Mouse (Mus musculus) G1E (cell line): ENCODE results near the gene 1110004F10Rik. TPM values are rescaled to one million over a fixed set of nuclear protein-coding genes. Genes with fewer than 3 reads are reported as not detected.
A peak's percentile ranks its signal among the peaks of the same experiment; 100 is the strongest.
"Not testable (repeated sequence)": the region's sequence is repeated elsewhere in the genome, so short reads cannot be mapped to it uniquely, and the experiment has no call there.

ENCODE experiments used
- ATAC-seq: 2 replicates; pipeline ENCODE4 v1.8.0; 2016; ENCODE audit warnings: mild to moderate bottlenecking; ENCODE audit not compliant: insufficient number of reproducible peaks, poor library complexity, low FRiP score, severe bottlenecking; ENCODE audit errors: extremely low read depth
- DNase-seq: peaks from one replicate; pipeline ENCODE4 v3.0.0; 2012; ENCODE audit warnings: low spot score
- H3K27me3 ChIP-seq: 2 replicates; pipeline ENCODE4 v1.6.1; 2012; ENCODE audit warnings: mild to moderate bottlenecking, low read length, inconsistent platforms; ENCODE audit not compliant: insufficient read depth
- H3K36me3 ChIP-seq: replicated peaks from 2 replicates; pipeline ENCODE3; 2012; ENCODE audit warnings: mild to moderate bottlenecking, inconsistent platforms
- H3K4me1 ChIP-seq: 2 replicates; pipeline ENCODE4 v1.6.1; 2012; ENCODE audit warnings: low read depth, low read length, inconsistent platforms, mixed read lengths; ENCODE audit not compliant: insufficient read depth
- H3K4me3 ChIP-seq: 2 replicates; pipeline ENCODE4 v1.5.1; 2012; ENCODE audit warnings: low read depth, mild to moderate bottlenecking, inconsistent platforms, low read length, moderate library complexity, mixed read lengths
- H3K9me3 ChIP-seq: replicated peaks from 2 replicates; pipeline ENCODE4 v1.6.1; 2012; ENCODE audit warnings: inconsistent platforms
- CTCF ChIP-seq: IDR thresholded peaks from 2 replicates; pipeline ENCODE4 v1.5.1; 2012; ENCODE audit warnings: low read depth, low read length, inconsistent platforms, mixed read lengths
- GATA1 ChIP-seq: IDR thresholded peaks from 2 replicates; pipeline ENCODE4 v1.6.1; 2012; ENCODE audit warnings: borderline replicate concordance, low read length, inconsistent platforms, mixed read lengths
- GATA2 ChIP-seq: IDR thresholded peaks from 2 replicates; pipeline ENCODE4 v1.6.1; 2012; ENCODE audit warnings: low read depth, low read length, inconsistent platforms, borderline replicate concordance
- POLR2AphosphoS5 ChIP-seq: IDR thresholded peaks from 2 replicates; pipeline ENCODE4 v1.6.1; 2012; ENCODE audit warnings: low read depth, low read length, inconsistent platforms; ENCODE audit not compliant: insufficient replicate concordance
- TAL1 ChIP-seq: conservative IDR thresholded peaks from 2 replicates; pipeline ENCODE4 v1.6.1; 2012; ENCODE audit warnings: low read depth, low read length, inconsistent platforms, mixed read lengths
- polyA plus RNA-seq: library from polyadenylated mRNA; stranded (reverse); fragments of >175 nt; gene quantifications from 2 replicates; pipeline ENCODE4 v1.2.3, GENCODE M21; 2012
- total RNA-seq, 2 experiments: library from RNA; stranded (forward) in 1 of 2; stranded (reverse) in 1 of 2; fragments of 200-1000 nt in 1 of 2; fragments of >200 nt in 1 of 2; fragmentation: Nextera tagmentation in 1 of 2; gene quantifications; 2 replicates each; pipeline ENCODE4 v1.2.3; 2014 to 2017

Gene 1110004F10Rik
- total and polyA plus RNA-seq, 3 experiments, result 74.2 to 262 (median 122) TPM

DNA sequence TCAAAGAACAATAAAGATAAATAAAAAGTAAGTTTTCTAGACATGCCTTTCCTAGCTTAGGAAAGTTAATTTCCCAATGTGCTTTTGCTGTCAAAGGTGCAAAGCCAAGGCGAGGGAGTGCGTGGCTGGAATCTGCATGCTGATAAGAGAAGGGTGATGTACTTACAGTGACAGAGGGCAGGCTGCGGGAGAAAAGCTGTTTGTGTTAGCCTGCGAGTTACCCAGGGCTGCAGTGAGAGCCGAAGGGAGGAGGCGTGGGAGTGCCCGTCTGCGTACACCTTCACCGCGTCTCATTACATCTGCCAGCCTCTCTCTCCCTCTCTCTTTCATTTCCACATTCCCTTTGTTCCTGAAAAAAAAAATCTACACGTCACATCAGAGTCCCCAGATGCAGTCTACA is 686 bp upstream of the 1110004F10Rik start, which contains the start of gene Sox6:
Gene Sox6, minus strand, starts transcription at position 286 of the 400 bp plus-strand sequence.
- H3K27me3 ChIP-seq, result peaks cover 73% of the 10 kb centered on the region
- ATAC-seq, result no peak
- DNase-seq, result no peak
- H3K36me3 ChIP-seq, result no peaks in the 10 kb centered on the region
- peaks cover 40% of the 10 kb centered on the region for H3K4me1 ChIP-seq
- TF ChIP-seq GATA2 (no peak), GATA1 (no peak), TAL1 (no peak), POLR2AphosphoS5 (no peak), CTCF (no peak)
- peak within 1 kb of the TSS; percentile 67; the same call in 1 of the 2 replicates for H3K4me3 ChIP-seq
- no peaks in the 10 kb centered on the region for H3K9me3 ChIP-seq

- ATAC-seq (peak; percentile 73), DNase-seq (peak; percentile 63)
- Histone ChIP-seq H3K36me3 (no peaks in the 10 kb centered on the region), H3K9me3 (no peaks in the 10 kb centered on the region), H3K4me1 (peaks cover 28% of the 10 kb centered on the region), H3K27me3 (peaks cover 60% of the 10 kb centered on the region), H3K4me3 (peak overlapping the region; percentile 67)
- TF ChIP-seq GATA1, result no peak
- peak; percentile 53 for TF ChIP-seq CTCF
Observed at GRCm38 (mm10) chr7:116039538-116040466, 605 bp downstream of the 1110004F10Rik start.

- Histone ChIP-seq H3K27me3 (peaks cover 55% of the 10 kb centered on the region), H3K36me3 (no peaks in the 10 kb centered on the region), H3K4me3 (peak overlapping the region; percentile 67; the same call in 1 of the 2 replicates), H3K9me3 (no peaks in the 10 kb centered on the region), H3K4me1 (peaks cover 26% of the 10 kb centered on the region)
- TF ChIP-seq GATA1, result no peak
- no peak for TF ChIP-seq CTCF
- no peak for TF ChIP-seq POLR2AphosphoS5
- no peak for TF ChIP-seq TAL1
- TF ChIP-seq GATA2, result no peak
- ATAC-seq (no peak), DNase-seq (no peak)
Observed at GRCm38 (mm10) chr7:116040470-116041019, 1.3 kb downstream of the 1110004F10Rik start.

- H3K4me1 ChIP-seq, result no peaks in the 10 kb centered on the region
- H3K36me3 ChIP-seq, result no peaks in the 10 kb centered on the region
- H3K27me3 ChIP-seq, result peaks cover 5% of the 10 kb centered on the region; the same call in 1 of the 2 replicates
- no peak overlapping the region for H3K4me3 ChIP-seq
- TF ChIP-seq TAL1, result no peak
- no peak for TF ChIP-seq GATA2
- TF ChIP-seq POLR2AphosphoS5, result no peak
- DNase-seq (no peak), ATAC-seq (no peak)
- H3K9me3 ChIP-seq, result no peaks in the 10 kb centered on the region
Observed at GRCm38 (mm10) chr7:116060739-116061138, 21.5 kb downstream of the 1110004F10Rik start.

- not testable (repeated sequence) for DNase-seq, H3K4me1 ChIP-seq, H3K9me3 ChIP-seq, H3K4me3 ChIP-seq, H3K36me3 ChIP-seq
- peak; percentile 34 for ATAC-seq
- peaks cover 19% of the 10 kb centered on the region for H3K27me3 ChIP-seq
Observed at GRCm38 (mm10) chr7:116084366-116084765, 45.2 kb downstream of the 1110004F10Rik start, which contains the start of gene Gm4353. Gene Gm4353 (minus strand): TSS chr7:116084635.

DNA sequence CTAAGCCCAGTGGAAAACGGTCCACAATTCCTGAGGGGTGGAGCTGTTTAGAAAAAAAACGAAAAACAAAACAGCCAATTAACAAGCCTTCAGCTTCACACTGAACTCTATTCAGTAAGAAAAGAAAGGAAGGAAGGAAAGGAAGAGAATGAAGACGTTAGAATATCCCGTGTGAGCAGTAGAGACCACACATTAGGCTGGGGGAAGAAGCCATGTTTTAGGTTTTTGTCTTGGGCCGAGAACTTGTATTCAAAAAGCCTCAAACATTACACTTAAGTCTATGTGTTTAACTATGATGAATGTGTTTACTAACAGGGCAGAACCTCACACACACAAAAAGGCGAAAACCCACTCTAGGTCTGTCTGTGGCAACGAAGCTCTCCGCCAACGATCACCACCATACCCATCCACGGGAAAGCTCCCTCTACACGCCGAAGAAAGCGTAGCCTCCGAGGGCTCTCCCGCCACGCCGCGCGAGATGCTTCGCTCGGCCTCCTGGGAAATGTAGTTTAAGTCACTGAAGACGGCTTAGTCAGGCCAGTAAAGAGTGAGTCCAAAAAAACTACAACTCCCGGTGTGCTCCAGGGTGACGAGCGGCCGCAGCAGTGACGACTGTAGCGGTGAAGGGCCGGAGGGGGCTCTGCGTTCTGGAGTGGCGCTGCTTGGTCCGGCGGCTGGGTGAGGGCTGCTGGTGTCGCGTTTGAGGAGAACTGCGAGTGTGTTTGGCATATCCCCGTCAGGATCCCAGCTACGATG is 53.7 kb downstream of the 1110004F10Rik start:
- peak overlapping the region; percentile 76 for H3K4me3 ChIP-seq
- no peaks in the 10 kb centered on the region for H3K9me3 ChIP-seq
- peaks cover 7% of the 10 kb centered on the region for H3K27me3 ChIP-seq
- TF ChIP-seq GATA1 (no peak), GATA2 (no peak), CTCF (no peak), POLR2AphosphoS5 (no peak), TAL1 (no peak)
- DNase-seq (peak; percentile 50), ATAC-seq (peak; percentile 97)
- H3K36me3 ChIP-seq, result peaks cover 4% of the 10 kb centered on the region
- peaks cover 32% of the 10 kb centered on the region for H3K4me1 ChIP-seq
